ENCODE assay signal across 23 mouse cellular contexts in genomic region chr7:95799022-95799421, GRCm38 (mm10).
A peak's percentile ranks its signal among the peaks of the same experiment; 100 is the strongest.
DNase-seq lines count a peak whose midpoint lies in the region; ATAC-seq lines count a peak whose summit lies in the region.
"Had no signal": no experiment of that assay in that cellular context is flagged by ENCODE, and none has a peak within 500 bp of the region (broad histone marks: within the 10 kb centered on the region; RNA-seq: fewer than 3 reads in every experiment).

No protein-coding gene starts in this region.

- H3K27me3 ChIP-seq in embryonic facial prominence, embryonic 12.5 days, result no peaks in the 10 kb centered on the region
- no peaks in the 10 kb centered on the region for H3K27me3 ChIP-seq in embryonic facial prominence, embryonic 10.5 days (replicated peaks; ENCODE audit: low read depth, poor library complexity, severe bottlenecking)
- H3K27me3 ChIP-seq in lung, embryonic 16.5 days (ENCODE audit: control insufficient read depth, insufficient read depth, low read depth, low read length), result no peaks in the 10 kb centered on the region
- H3K27me3 ChIP-seq: heart, embryonic 15.5 days; hindbrain, embryonic 13.5 days had no signal

- WGBS in embryonic facial prominence, embryonic 12.5 days, result 38% methylated on average over 3 of the region's 3 CpGs
- 58% methylated on average over 3 of the region's 3 CpGs for WGBS in embryonic facial prominence, embryonic 10.5 days
- WGBS in lung, embryonic 16.5 days, result 30% methylated on average over 3 of the region's 3 CpGs

- intact Hi-C loops in left cerebral cortex, postnatal 14 days (cut with DNase I), result no loop called here
- intact Hi-C loops in left cerebral cortex, postnatal 4 days (cut with DNase I), result no loop called here

- no peaks in the 10 kb centered on the region for H3K36me3 ChIP-seq in embryonic facial prominence, embryonic 12.5 days
- no peaks in the 10 kb centered on the region for H3K36me3 ChIP-seq in embryonic facial prominence, embryonic 10.5 days (replicated peaks)
- no peaks in the 10 kb centered on the region for H3K36me3 ChIP-seq in lung, embryonic 16.5 days (ENCODE audit: control insufficient read depth, insufficient read depth, low read length)
- H3K36me3 ChIP-seq: G1E; heart, embryonic 15.5 days; hindbrain, embryonic 13.5 days had no signal

- H3K4me3 ChIP-seq in embryonic facial prominence, embryonic 12.5 days, result no peak overlapping the region
- no peak overlapping the region for H3K4me3 ChIP-seq in embryonic facial prominence, embryonic 10.5 days
- H3K4me3 ChIP-seq in lung, embryonic 16.5 days (ENCODE audit: low read length), result no peak overlapping the region
- H3K4me3 ChIP-seq: heart, adult 2 months; heart, embryonic 15.5 days; hindbrain, embryonic 13.5 days had no signal

- H3K9ac ChIP-seq in embryonic facial prominence, embryonic 12.5 days, result no peak overlapping the region
- no peak overlapping the region for H3K9ac ChIP-seq in lung, embryonic 16.5 days (ENCODE audit: low read length)
- H3K9ac ChIP-seq: heart, embryonic 15.5 days; hindbrain, embryonic 13.5 days had no signal

- no peak overlapping the region for H3K4me2 ChIP-seq in embryonic facial prominence, embryonic 12.5 days (replicated peaks)
- H3K4me2 ChIP-seq in lung, embryonic 16.5 days (ENCODE audit: low read depth, low read length), result no peak overlapping the region
- H3K4me2 ChIP-seq: heart, embryonic 11.5 days; heart, embryonic 15.5 days; hindbrain, embryonic 13.5 days had no signal

- DNase-seq in embryonic facial prominence, embryonic 10.5 days (ENCODE audit: low spot score), result no peak
- DNase-seq in left cerebral cortex, postnatal 14 days (ENCODE audit: low spot score in 2 of 2), result peak; percentile 1 to 4
- DNase-seq in left cerebral cortex, postnatal 4 days, result no peak
- no peak for DNase-seq in lung, postnatal 36 days
- peak; percentile 20 to 22 for DNase-seq in right cerebral cortex, postnatal 10 days (ENCODE audit: low spot score in 2 of 2)
- no peak for DNase-seq in right cerebral cortex, postnatal 4 days
- DNase-seq: adrenal gland, adult 8-10 months; adrenal gland, postnatal 36 days; B cell, adult 2 months; cerebellum, adult 11 months; cerebellum, adult 8-10 months; cerebellum, postnatal 25 days; gastrocnemius, postnatal 14 days; heart, adult 2 months; heart, postnatal 14 days had no signal

- ATAC-seq in embryonic facial prominence, embryonic 12.5 days (ENCODE audit: insufficient number of reproducible peaks, insufficient read depth, low FRiP score, low TSS enrichment), result no peak
- peak; percentile 73 for ATAC-seq in lung, embryonic 16.5 days (ENCODE audit: low read depth)
- ATAC-seq: CD4-positive, CD25-positive, alpha-beta regulatory T cell, adult 4 months; forebrain, embryonic 14.5 days had no signal

- H3K27ac ChIP-seq in embryonic facial prominence, embryonic 12.5 days, result peak overlapping the region; percentile 6; the same call in 1 of the 2 replicates
- H3K27ac ChIP-seq in embryonic facial prominence, embryonic 10.5 days (replicated peaks), result no peak overlapping the region
- peak overlapping the region; percentile 44 for H3K27ac ChIP-seq in lung, embryonic 16.5 days (ENCODE audit: low read length)
- H3K27ac ChIP-seq: heart, adult 2 months; heart, embryonic 15.5 days; hindbrain, embryonic 13.5 days had no signal

- H3K9me3 ChIP-seq in embryonic facial prominence, embryonic 12.5 days, result no peaks in the 10 kb centered on the region
- H3K9me3 ChIP-seq in embryonic facial prominence, embryonic 10.5 days, result no peaks in the 10 kb centered on the region
- no peaks in the 10 kb centered on the region for H3K9me3 ChIP-seq in lung, embryonic 16.5 days (ENCODE audit: control insufficient read depth, low read length)
- H3K9me3 ChIP-seq: heart, embryonic 15.5 days; hindbrain, embryonic 13.5 days had no signal

- H3K4me1 ChIP-seq in embryonic facial prominence, embryonic 12.5 days, result peaks cover 3% of the 10 kb centered on the region; the same call in 1 of the 2 replicates
- H3K4me1 ChIP-seq in embryonic facial prominence, embryonic 10.5 days, result peaks cover 3% of the 10 kb centered on the region; the same call in 1 of the 2 replicates
- 0 out of 2 replicates have a peak, but pooled peaks cover 2% of the 10 kb centered on the region for H3K4me1 ChIP-seq in lung, embryonic 16.5 days (replicated peaks; ENCODE audit: control insufficient read depth, insufficient read depth, low read length)
- H3K4me1 ChIP-seq: heart, embryonic 15.5 days; hindbrain, embryonic 13.5 days had no signal

Comparison
In these comparisons a context has a peak if more than half of its experiments do, and no peak if none do; other contexts are left out.
1. DNase-seq: peak in left cerebral cortex, postnatal 14 days (2 of 2) and right cerebral cortex, postnatal 10 days (2 of 2); none in embryonic facial prominence, embryonic 10.5 days (single experiment), left cerebral cortex, postnatal 4 days (single experiment), lung, postnatal 36 days (single experiment) and right cerebral cortex, postnatal 4 days (single experiment).